Mouse (Mus musculus): ENCODE data around the gene Abr. TPM values are rescaled to one million over a fixed set of nuclear protein-coding genes. Genes with fewer than 3 reads are reported as not detected.

Gene Abr
- polyA plus RNA-seq, 1 experiment = 23.1 TPM

DNA sequence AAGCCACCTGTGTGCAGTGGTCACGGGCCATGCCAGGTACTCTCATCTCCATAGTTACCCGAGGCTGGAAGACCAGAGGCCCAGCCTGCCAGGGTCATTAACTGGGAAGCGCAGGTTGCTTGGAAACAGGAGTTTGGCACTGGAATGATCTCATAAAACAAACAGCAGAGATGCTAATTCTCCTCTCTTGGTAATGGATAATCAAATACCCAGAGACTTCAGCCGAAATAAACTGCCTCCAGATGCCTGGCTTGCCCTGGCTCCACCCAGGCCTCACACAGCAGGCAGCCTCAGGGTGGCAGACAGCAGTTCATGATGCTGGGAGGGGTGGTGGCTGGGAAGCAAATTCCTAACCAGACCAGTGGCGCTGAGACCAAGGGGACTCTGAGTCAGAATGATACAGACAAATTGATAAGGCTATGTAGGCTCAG, 145.0 kb downstream of the Abr start:
- no peak overlapping the region for H3K27ac ChIP-seq (ENCODE audit: insufficient read depth, low read length)
- H3K4me3 ChIP-seq (ENCODE audit: insufficient read depth, low read length) = no peak overlapping the region
- TF ChIP-seq POLR2A (IDR thresholded peaks at IDR 0.05; ENCODE audit: low read depth, low read length) (no peak), CTCF (IDR thresholded peaks at IDR 0.05; ENCODE audit: borderline replicate concordance, insufficient read depth, low read length) (no peak)
- peaks cover 2% of the 10 kb centered on the region; the same call in 1 of the 2 replicates for H3K4me1 ChIP-seq (ENCODE audit: control insufficient read depth, insufficient read depth, low read length)

DNA sequence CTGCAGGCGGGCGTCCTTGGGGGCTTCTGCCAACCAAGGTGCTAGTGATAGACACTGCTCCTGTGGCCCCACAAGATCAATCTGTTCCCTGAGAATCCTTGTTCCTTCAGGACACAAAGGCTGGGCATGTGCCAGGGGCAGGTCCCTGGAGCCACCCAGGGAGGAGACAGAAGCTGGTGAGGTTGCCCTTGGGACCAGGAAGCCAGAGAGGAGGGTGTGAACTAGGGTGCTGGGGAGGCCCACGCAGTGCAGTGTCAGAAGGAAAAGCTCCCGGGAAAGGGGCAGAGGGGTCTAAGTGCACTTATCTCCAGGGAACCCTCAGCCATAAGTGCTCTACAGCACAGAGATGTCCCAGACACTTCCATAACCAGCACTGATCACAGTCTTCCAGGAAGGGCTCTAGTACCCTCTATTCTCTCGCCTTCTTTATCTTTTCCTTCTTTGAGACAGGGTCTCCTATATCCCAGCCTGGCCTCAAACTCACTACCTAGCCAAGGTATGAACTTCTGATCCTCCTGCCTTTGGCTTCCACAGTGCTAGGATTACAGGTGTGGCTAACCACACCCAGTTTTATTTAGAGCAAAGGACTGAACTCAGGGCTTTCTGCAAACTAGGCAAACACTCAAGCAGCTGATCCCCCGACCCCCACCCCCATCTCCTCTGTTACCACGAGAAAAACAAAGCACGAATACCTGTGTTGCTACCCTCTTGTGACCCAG, 145.6 kb downstream of the Abr start:
- peaks cover 2% of the 10 kb centered on the region; the same call in 1 of the 2 replicates for H3K4me1 ChIP-seq (ENCODE audit: control insufficient read depth, insufficient read depth, low read length)
- TF ChIP-seq POLR2A (IDR thresholded peaks at IDR 0.05; ENCODE audit: low read depth, low read length) (no peak), CTCF (IDR thresholded peaks at IDR 0.05; ENCODE audit: borderline replicate concordance, insufficient read depth, low read length) (no peak)
- H3K27ac ChIP-seq (ENCODE audit: insufficient read depth, low read length) = no peak overlapping the region
- H3K4me3 ChIP-seq (ENCODE audit: insufficient read depth, low read length) = no peak overlapping the region

- Histone ChIP-seq H3K27ac (ENCODE audit: insufficient read depth, low read length) (no peak overlapping the region), H3K4me3 (ENCODE audit: insufficient read depth, low read length) (no peak overlapping the region), H3K4me1 (ENCODE audit: control insufficient read depth, insufficient read depth, low read length) (peaks cover 24% of the 10 kb centered on the region)
- no peak for TF ChIP-seq CTCF (IDR thresholded peaks at IDR 0.05; ENCODE audit: borderline replicate concordance, insufficient read depth, low read length)
- TF ChIP-seq POLR2A (IDR thresholded peaks at IDR 0.05; ENCODE audit: low read depth, low read length) = no peak
Observed at GRCm38 (mm10) chr11:76472617-76473016, 149.5 kb downstream of the Abr start.

DNA sequence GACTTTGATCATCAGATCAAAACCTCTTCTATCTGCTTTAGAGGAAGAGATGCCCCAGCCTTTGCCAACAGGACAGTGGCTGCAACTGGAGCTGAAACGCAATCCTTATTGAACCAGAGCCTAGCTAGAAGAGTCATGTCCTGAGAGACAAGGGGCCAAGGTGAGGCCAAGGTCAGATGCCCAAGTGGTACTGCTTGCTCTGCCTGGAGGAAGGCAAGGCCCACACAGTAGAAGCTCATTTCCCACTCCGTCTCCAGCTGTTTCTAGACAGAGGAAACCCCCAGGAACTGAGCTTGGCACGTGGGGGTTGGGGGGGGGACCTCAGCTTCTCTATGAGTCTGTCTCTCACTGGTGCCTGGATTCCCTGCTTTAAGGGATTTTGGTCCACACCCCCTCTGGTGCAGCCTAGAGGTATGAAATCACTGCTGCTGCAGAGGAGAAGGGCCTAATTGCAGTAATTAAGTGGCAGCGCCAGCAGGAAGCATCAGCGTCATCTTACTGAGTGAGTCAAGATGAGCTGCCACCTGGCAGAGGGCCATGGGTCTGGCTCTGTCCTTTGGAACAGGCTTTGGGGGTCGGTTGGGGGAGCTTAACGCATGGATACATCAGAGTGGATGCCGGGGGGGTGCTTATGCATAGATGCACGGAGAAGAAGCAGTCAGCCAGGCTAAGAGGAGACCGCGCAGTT, 152.7 kb downstream of the Abr start:
- peak overlapping the region; percentile 42; the same call in 1 of the 2 replicates for H3K27ac ChIP-seq (ENCODE audit: insufficient read depth, low read length)
- H3K4me3 ChIP-seq (ENCODE audit: insufficient read depth, low read length) = no peak overlapping the region
- H3K4me1 ChIP-seq (ENCODE audit: control insufficient read depth, insufficient read depth, low read length) = peaks cover 22% of the 10 kb centered on the region
- TF ChIP-seq CTCF (IDR thresholded peaks at IDR 0.05; ENCODE audit: borderline replicate concordance, insufficient read depth, low read length) (no peak), POLR2A (IDR thresholded peaks at IDR 0.05; ENCODE audit: low read depth, low read length) (no peak)

DNA sequence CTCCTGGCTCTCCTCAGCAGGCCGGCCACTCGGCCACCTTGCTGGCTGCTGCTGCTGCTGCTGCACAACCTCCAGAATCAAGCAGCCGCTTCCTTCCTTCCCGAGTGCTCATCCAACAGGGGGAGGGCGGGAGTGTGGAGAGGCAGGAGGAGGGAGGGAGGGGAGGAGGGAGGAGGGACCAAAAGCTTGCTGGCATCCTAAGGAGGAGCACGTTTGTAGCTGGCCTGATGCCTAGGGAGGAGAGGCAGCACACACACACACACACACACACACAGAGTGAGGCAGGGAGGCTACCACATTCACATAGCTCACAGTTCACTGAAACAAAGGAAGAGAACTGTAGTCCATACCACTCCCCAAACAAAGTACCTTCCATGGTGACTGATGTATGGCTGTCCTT, 153.8 kb downstream of the Abr start:
- no peak overlapping the region for H3K4me3 ChIP-seq (ENCODE audit: insufficient read depth, low read length)
- H3K27ac ChIP-seq (ENCODE audit: insufficient read depth, low read length) = 0 out of 2 replicates have a peak overlapping the region, but pooled peaks have one; percentile 4
- TF ChIP-seq CTCF (IDR thresholded peaks at IDR 0.05; ENCODE audit: borderline replicate concordance, insufficient read depth, low read length) = no peak
- no peak for TF ChIP-seq POLR2A (IDR thresholded peaks at IDR 0.05; ENCODE audit: low read depth, low read length)
- H3K4me1 ChIP-seq (ENCODE audit: control insufficient read depth, insufficient read depth, low read length) = peaks cover 22% of the 10 kb centered on the region

GRCm38 (mm10) chr11:76467487-76468005, 154.6 kb downstream of the Abr start:
- H3K4me1 ChIP-seq (ENCODE audit: control insufficient read depth, insufficient read depth, low read length) = peaks cover 22% of the 10 kb centered on the region
- H3K27ac ChIP-seq (ENCODE audit: insufficient read depth, low read length) = no peak overlapping the region
- no peak overlapping the region for H3K4me3 ChIP-seq (ENCODE audit: insufficient read depth, low read length)
- TF ChIP-seq POLR2A (IDR thresholded peaks at IDR 0.05; ENCODE audit: low read depth, low read length) = no peak
- TF ChIP-seq CTCF (IDR thresholded peaks at IDR 0.05; ENCODE audit: borderline replicate concordance, insufficient read depth, low read length) = no peak

DNA sequence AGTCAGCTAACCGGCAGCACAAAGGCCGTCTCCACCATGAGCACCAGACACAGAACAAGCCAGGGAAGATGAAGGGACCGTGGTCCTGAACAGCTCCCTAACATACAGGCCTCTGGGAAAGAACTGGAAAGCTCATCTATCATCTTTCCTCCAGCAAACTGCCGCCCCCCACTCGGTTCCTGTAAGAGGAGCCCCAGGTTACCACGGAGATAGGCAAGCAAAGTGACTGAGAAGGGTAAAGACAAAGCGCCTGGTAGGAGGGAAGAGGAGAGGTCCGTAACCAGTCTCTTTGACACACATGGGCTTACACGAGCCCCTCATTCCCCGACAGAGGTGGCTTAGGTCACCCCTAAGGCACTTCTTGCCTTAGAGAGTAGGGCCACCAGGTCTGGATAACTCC, 155.0 kb downstream of the Abr start:
- TF ChIP-seq POLR2A (IDR thresholded peaks at IDR 0.05; ENCODE audit: low read depth, low read length) (no peak), CTCF (IDR thresholded peaks at IDR 0.05; ENCODE audit: borderline replicate concordance, insufficient read depth, low read length) (no peak)
- no peak overlapping the region for H3K4me3 ChIP-seq (ENCODE audit: insufficient read depth, low read length)
- H3K4me1 ChIP-seq (ENCODE audit: control insufficient read depth, insufficient read depth, low read length) = peaks cover 22% of the 10 kb centered on the region
- H3K27ac ChIP-seq (ENCODE audit: insufficient read depth, low read length) = no peak overlapping the region

- H3K27ac ChIP-seq (ENCODE audit: insufficient read depth, low read length) = no peak overlapping the region
- no peak overlapping the region for H3K4me3 ChIP-seq (ENCODE audit: insufficient read depth, low read length)
- no peak for TF ChIP-seq POLR2A (IDR thresholded peaks at IDR 0.05; ENCODE audit: low read depth, low read length)
- no peak for TF ChIP-seq CTCF (IDR thresholded peaks at IDR 0.05; ENCODE audit: borderline replicate concordance, insufficient read depth, low read length)
- peaks cover 22% of the 10 kb centered on the region for H3K4me1 ChIP-seq (ENCODE audit: control insufficient read depth, insufficient read depth, low read length)
Observed at GRCm38 (mm10) chr11:76465879-76466278, 156.2 kb downstream of the Abr start.

- H3K27ac ChIP-seq (ENCODE audit: insufficient read depth, low read length) = no peak overlapping the region
- no peaks in the 10 kb centered on the region for H3K4me1 ChIP-seq (ENCODE audit: control insufficient read depth, insufficient read depth, low read length)
- TF ChIP-seq CTCF (IDR thresholded peaks at IDR 0.05; ENCODE audit: borderline replicate concordance, insufficient read depth, low read length) (no peak), POLR2A (IDR thresholded peaks at IDR 0.05; ENCODE audit: low read depth, low read length) (no peak)
- no peak overlapping the region for H3K4me3 ChIP-seq (ENCODE audit: insufficient read depth, low read length)
Observed at GRCm38 (mm10) chr11:76461696-76462095, 160.4 kb downstream of the Abr start.

DNA sequence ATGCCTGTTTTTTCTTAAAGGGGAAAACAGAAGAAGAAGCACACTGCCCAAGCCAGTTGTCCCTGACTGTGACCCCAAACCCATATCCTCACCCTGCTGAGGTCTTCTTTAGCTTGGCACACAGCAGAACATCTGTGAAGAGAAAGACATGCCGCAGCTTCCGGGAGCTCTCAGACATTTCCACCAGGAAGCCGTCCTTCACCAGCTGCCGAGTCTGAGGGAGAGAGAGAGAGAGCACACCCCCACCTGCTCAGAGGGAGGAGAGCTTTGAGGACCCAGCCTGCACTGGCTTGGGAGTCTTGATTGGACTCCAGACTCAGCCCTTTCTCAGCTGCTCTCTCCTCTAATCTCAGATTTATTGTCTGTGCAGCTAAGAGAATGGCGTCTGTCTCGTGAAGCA, 160.9 kb downstream of the Abr start:
- TF ChIP-seq POLR2A (IDR thresholded peaks at IDR 0.05; ENCODE audit: low read depth, low read length) (no peak), CTCF (IDR thresholded peaks at IDR 0.05; ENCODE audit: borderline replicate concordance, insufficient read depth, low read length) (no peak)
- no peak overlapping the region for H3K4me3 ChIP-seq (ENCODE audit: insufficient read depth, low read length)
- no peaks in the 10 kb centered on the region for H3K4me1 ChIP-seq (ENCODE audit: control insufficient read depth, insufficient read depth, low read length)
- H3K27ac ChIP-seq (ENCODE audit: insufficient read depth, low read length) = no peak overlapping the region
